Mouse (Mus musculus) CH12.LX (cell line): ENCODE measurements around the gene Gas7. TPM values are rescaled to one million over a fixed set of nuclear protein-coding genes. Genes with fewer than 3 reads are reported as not detected.

Experiments used
- DNase-seq: peaks from one replicate; pipeline ENCODE4 v3.0.0-alpha.2; 2013; ENCODE audit errors: extremely low read depth
- H3K27ac ChIP-seq: 2 replicates; pipeline ENCODE4 v1.5.1; 2012; ENCODE audit warnings: low read depth, mild to moderate bottlenecking, control low read depth, moderate library complexity; ENCODE audit not compliant: insufficient read depth
- H3K27me3 ChIP-seq: replicated peaks from 2 replicates; pipeline ENCODE3; 2012; ENCODE audit warnings: inconsistent platforms
- H3K36me3 ChIP-seq, 2 experiments: replicated peaks in 1 of 2; 2 replicates each; pipeline versions ENCODE3 to v1.6.1; 2012; ENCODE audit warnings: inconsistent platforms in 1 of 2, low read length in 1 of 2, mild to moderate bottlenecking in 1 of 2, mixed read lengths in 1 of 2, moderate library complexity in 1 of 2; ENCODE audit not compliant: control insufficient read depth in 1 of 2, insufficient read depth in 1 of 2
- H3K4me1 ChIP-seq, 2 experiments: 2 replicates each; pipeline ENCODE4 v1.6.1; 2012; ENCODE audit warnings: inconsistent platforms in 1 of 2, moderate library complexity in 1 of 2; ENCODE audit not compliant: insufficient read depth in 2 of 2, control insufficient read depth in 1 of 2
- H3K4me2 ChIP-seq: 2 replicates; pipeline ENCODE4 v1.6.1; 2012; ENCODE audit warnings: low read depth, mild to moderate bottlenecking, control low read depth; ENCODE audit not compliant: poor library complexity, insufficient read depth, severe bottlenecking
- H3K4me3 ChIP-seq, 3 experiments: fragments of 150-350 bp in 1 of 3; sonication (generic) in 1 of 3; replicated peaks in 1 of 3; 2 replicates each; pipeline versions ENCODE3 to v1.5.1; 2011 to 2012; ENCODE audit warnings: low read depth in 2 of 3, low read length in 2 of 3, mild to moderate bottlenecking in 2 of 3, moderate library complexity in 2 of 3, control low read depth in 1 of 3, improper control_type of control experiment in 1 of 3, inconsistent platforms in 1 of 3, mixed read lengths in 1 of 3; ENCODE audit not compliant: poor library complexity in 1 of 3
- H3K79me2 ChIP-seq: replicated peaks from 2 replicates; pipeline ENCODE4 v1.6.1; 2012; ENCODE audit warnings: mild to moderate bottlenecking, moderate library complexity; ENCODE audit not compliant: control insufficient read depth, poor library complexity, insufficient read depth, severe bottlenecking; ENCODE audit errors: extremely low read depth
- H3K9ac ChIP-seq: 2 replicates; pipeline ENCODE4 v1.6.1; 2012; ENCODE audit warnings: low read depth, mild to moderate bottlenecking, control low read depth, moderate library complexity; ENCODE audit not compliant: insufficient read depth
- H3K9me3 ChIP-seq: replicated peaks from 2 replicates; pipeline ENCODE3; 2012; ENCODE audit warnings: low read length, inconsistent platforms, mixed read lengths
- BHLHE40 ChIP-seq: IDR thresholded peaks from 2 replicates; pipeline ENCODE4 v1.6.1; 2011; ENCODE audit warnings: mild to moderate bottlenecking, low read depth, low read length, improper control_type of control experiment
- MAX ChIP-seq: IDR thresholded peaks from 2 replicates; pipeline ENCODE4 v1.6.1; 2011; ENCODE audit warnings: low read length, improper control_type of control experiment
- dilution Hi-C: fragments of 300-500 bp; cut with MboI; formaldehyde crosslinking; loops from 2 replicates; pipeline ENCODE4 v1.14.3; 2020; ENCODE audit warnings: low sequenced_read_pairs; ENCODE audit not compliant: extremely low pct_unique_long_range_greater_than_20kb, extremely low pct_ligation_motif_present
- in situ Hi-C: fragments of 300-500 bp; cut with MboI; formaldehyde crosslinking; loops from 3 replicates; pipeline ENCODE4 v1.14.3; 2019; ENCODE audit warnings: low sequenced_read_pairs, low pct_ligation_motif_present, low pct_unique_long_range_greater_than_20kb, mixed read lengths
- polyA plus RNA-seq: library from polyadenylated mRNA; unstranded; fragments of >175 nt; gene quantifications from 2 replicates; pipeline ENCODE4 v1.2.1, GENCODE M21; 2012; ENCODE audit warnings: low read depth; ENCODE audit not compliant: insufficient read length
- total RNA-seq, 2 experiments: library from RNA; depleted of rRNA; stranded (reverse); fragments of 300-350 nt in 1 of 2; fragments of >200 nt in 1 of 2; gene quantifications; 2 replicates each; pipeline ENCODE4 v1.2.3; 2012 to 2014

The Gas7 gene
- total and polyA plus RNA-seq, 3 experiments: 7.0 to 20.8 (median 7.0) TPM

GRCm38 (mm10) chr11:67738345-67738744 is 283.1 kb downstream of the Gas7 start:
- Histone ChIP-seq H3K79me2 (no peaks in the 10 kb centered on the region), H3K9ac (no peak overlapping the region), H3K4me2 (no peak overlapping the region)
- TF ChIP-seq BHLHE40 (peak; percentile 92), MAX (no peak)
- TF ChIP-seq, all 38 proteins: peak for 1
- Histone ChIP-seq H3K27ac (no peak overlapping the region), H3K9me3 (peaks cover 6% of the 10 kb centered on the region), H3K27me3 (no peaks in the 10 kb centered on the region), H3K36me3 (no peaks in the 10 kb centered on the region), H3K4me1 (peaks cover 27 to 61% of the 10 kb centered on the region in 2 experiments), H3K4me3 (no peak overlapping the region)
- no peak for DNase-seq
- in situ Hi-C loops: no loop called here
- dilution Hi-C loops: no loop called here

Other genes starting within 250 kb of the Gas7 start
- gene Myh4, start 217.4 kb upstream of the Gas7 start, total RNA-seq (2012; rRNA removed): 0.04 TPM in 2 replicates
- gene Myh4, start 217.4 kb upstream of the Gas7 start, total RNA-seq (2014; rRNA removed): not detected in 2 replicates
- not detected in 2 replicates for gene Myh4, start 217.4 kb upstream of the Gas7 start, polyA plus RNA-seq
- gene Myh8, start 178.3 kb upstream of the Gas7 start, total RNA-seq (2012; rRNA removed): 0.04 TPM in 1 of 2 replicates, not detected in the other
- gene Myh8, start 178.3 kb upstream of the Gas7 start, total RNA-seq (2014; rRNA removed): not detected in 2 replicates
- not detected in 2 replicates for gene Myh8, start 178.3 kb upstream of the Gas7 start, polyA plus RNA-seq
- 1.2 and 2.1 TPM in 2 replicates for gene Myh13, start 133.8 kb upstream of the Gas7 start, total RNA-seq (2012; rRNA removed)
- 0.88 and 1.1 TPM in 2 replicates for gene Myh13, start 133.8 kb upstream of the Gas7 start, total RNA-seq (2014; rRNA removed)
- gene Myh13, start 133.8 kb upstream of the Gas7 start, polyA plus RNA-seq: 2.4 and 2.8 TPM in 2 replicates
- gene Rcvrn, start 239.9 kb downstream of the Gas7 start, total RNA-seq (2012; rRNA removed): not detected in 2 replicates
- not detected in 2 replicates for gene Rcvrn, start 239.9 kb downstream of the Gas7 start, total RNA-seq (2014; rRNA removed)
- gene Rcvrn, start 239.9 kb downstream of the Gas7 start, polyA plus RNA-seq: not detected in 2 replicates